Mouse (Mus musculus) ES-E14 (cell line): ENCODE measurements around the gene Mnat1.

Experiments
- CHD2 ChIP-seq: IDR thresholded peaks from 2 replicates; pipeline ENCODE4 v1.6.1; 2014; ENCODE audit warnings: mild to moderate bottlenecking, low read depth, low read length, inconsistent platforms
- HCFC1 ChIP-seq: IDR thresholded peaks from 2 replicates; pipeline ENCODE4 v1.6.1; 2012; ENCODE audit warnings: low read length, inconsistent platforms, borderline replicate concordance; ENCODE audit not compliant: insufficient read depth
- MAFK ChIP-seq: IDR thresholded peaks from 2 replicates; pipeline ENCODE4 v1.6.1; 2014; ENCODE audit warnings: mild to moderate bottlenecking, low read depth, low read length, inconsistent platforms; ENCODE audit not compliant: insufficient read depth
- ZNF384 ChIP-seq: IDR thresholded peaks from 2 replicates; pipeline ENCODE4 v1.6.1; 2012; ENCODE audit warnings: low read depth, low read length, inconsistent platforms

- TF ChIP-seq CHD2 (no peak), ZNF384 (no peak), MAFK (no peak), HCFC1 (no peak)
Measured at GRCm38 (mm10) chr12:73269933-73270332, 146.4 kb downstream of the Mnat1 start.
